Mouse (Mus musculus) Muller cell, postnatal 12 days (primary cell): ENCODE data around the gene Phospho2.

Source experiments
- DNase-seq: peaks from one replicate; pipeline ENCODE4 v3.0.0-alpha.2; 2015; ENCODE audit errors: inconsistent ontology term

The Phospho2 gene

GRCm38 (mm10) chr2:69823129-69823677 lies 33.8 kb downstream of the Phospho2 start:
- peak; percentile 45 for DNase-seq

GRCm38 (mm10) chr2:69825898-69826297 lies 36.5 kb downstream of the Phospho2 start:
- DNase-seq = no peak

- DNase-seq = no peak
These were observed 37.0 kb downstream of the Phospho2 start for GRCm38 (mm10) chr2:69826380-69826779.

- DNase-seq = no peak
These were observed 38.6 kb downstream of the Phospho2 start for GRCm38 (mm10) chr2:69828031-69828430.

GRCm38 (mm10) chr2:69829680-69830079 lies 40.3 kb downstream of the Phospho2 start:
- DNase-seq = no peak

GRCm38 (mm10) chr2:69830116-69830515 lies 40.7 kb downstream of the Phospho2 start:
- DNase-seq = no peak

- DNase-seq = no peak
These were observed 48.0 kb downstream of the Phospho2 start for GRCm38 (mm10) chr2:69837244-69837967.

- DNase-seq = no peak
These were observed 48.6 kb downstream of the Phospho2 start for GRCm38 (mm10) chr2:69837996-69838395.

- no peak for DNase-seq
These were observed 49.3 kb downstream of the Phospho2 start for GRCm38 (mm10) chr2:69838707-69839106.

- peak; percentile 84 for DNase-seq
These were observed 50.8 kb downstream of the Phospho2 start for GRCm38 (mm10) chr2:69840261-69840660.

- DNase-seq = peak; percentile 13
These were observed 59.8 kb downstream of the Phospho2 start for GRCm38 (mm10) chr2:69849215-69849614.
